Mouse (Mus musculus) CD4-positive, CD25-positive, alpha-beta regulatory T cell, adult 2 months (primary cell): ENCODE data around the gene Vps54.

Source experiments
- DNase-seq: peaks from one replicate; pipeline ENCODE4 v3.0.0-alpha.2; 2012; ENCODE audit warnings: low read depth, low spot score

Vps54 gene

DNA sequence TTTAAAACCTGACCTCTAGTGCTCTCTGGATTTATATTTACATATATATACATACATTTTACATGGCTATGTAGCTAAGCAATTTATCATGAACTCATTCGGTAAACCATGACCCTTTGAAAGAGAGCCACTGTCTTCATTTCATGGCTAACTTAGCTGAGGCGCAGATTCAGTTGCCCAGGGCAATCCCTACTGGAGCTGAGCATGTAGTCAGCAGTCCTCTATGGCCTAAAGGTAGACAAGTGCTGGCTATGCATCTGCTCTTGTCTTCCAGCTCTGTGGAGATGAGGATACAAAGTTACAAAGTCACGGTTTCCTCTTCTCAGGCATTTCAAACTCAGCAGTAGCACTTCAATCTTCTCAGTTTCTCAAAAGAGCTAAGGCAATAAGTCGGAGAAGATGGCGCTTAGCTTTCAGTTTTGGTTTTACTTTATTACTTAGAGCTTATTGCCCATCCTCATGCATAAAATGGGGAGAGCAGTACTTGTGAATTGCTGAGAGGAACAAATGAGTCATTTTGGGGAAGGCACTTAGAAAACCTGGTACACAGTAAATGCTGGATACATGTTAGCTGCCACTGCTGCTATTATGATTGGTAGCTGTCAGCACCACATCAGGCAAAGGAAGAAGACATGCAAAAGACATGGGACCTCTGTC, 93.7 kb downstream of the Vps54 start:
- peak; percentile 66 for DNase-seq

DNA sequence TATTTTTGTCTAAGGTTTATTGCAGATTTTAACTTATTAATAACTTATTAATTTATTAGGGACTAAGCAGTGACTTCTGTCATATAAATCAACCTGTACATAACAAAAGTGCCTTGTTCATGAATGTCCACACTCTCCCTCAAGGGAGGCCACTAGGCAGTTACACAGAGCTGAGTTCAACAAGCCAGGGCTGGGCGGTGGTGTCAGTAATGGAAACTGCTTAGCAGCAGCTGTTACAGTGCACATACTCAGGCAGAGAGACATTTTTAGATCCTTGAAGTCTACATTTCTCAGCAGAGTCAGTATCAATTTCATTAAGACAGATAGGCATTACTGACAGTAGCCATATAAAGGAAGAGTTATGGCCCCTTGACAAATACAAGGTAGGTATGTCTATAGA, 98.8 kb downstream of the Vps54 start:
- DNase-seq = no peak

DNA sequence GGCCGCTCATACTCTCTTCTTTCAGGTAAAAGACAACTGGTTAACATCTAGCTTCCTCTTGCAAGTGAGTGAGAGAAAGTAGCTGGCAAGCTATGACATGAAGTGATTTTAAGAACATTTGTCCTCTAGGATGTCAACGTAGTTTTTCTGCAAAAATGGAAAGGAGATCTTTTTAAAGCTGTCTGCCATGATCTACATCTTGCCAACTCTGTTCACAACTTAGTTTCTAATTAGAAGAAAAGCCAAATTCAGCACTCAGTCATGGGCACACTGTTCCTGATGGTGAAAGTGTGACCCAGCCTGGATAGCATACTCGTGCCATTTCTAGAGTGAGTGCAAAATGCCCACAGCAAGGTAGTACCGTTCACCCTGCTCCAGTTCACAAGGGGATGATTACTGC, 100.0 kb downstream of the Vps54 start:
- DNase-seq = no peak

DNA sequence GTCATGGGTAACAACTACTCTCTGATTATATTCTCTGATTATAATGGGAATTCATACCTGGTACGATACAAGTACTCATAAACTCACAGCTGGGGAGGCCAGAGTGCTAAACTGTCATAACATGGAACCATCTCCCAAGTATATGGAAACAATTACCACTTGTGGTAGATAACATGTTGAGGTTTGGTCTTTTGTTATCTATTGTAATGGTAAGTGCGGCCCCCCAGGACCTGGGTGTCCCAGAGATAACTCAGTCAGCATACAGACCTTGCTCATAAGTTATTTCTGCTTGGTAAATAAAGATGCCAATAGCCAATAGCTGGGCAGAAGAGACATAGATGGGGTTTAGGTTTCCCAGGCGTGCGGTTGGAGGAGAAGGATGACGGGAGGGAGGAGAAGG, 104.4 kb downstream of the Vps54 start:
- DNase-seq = no peak

DNA sequence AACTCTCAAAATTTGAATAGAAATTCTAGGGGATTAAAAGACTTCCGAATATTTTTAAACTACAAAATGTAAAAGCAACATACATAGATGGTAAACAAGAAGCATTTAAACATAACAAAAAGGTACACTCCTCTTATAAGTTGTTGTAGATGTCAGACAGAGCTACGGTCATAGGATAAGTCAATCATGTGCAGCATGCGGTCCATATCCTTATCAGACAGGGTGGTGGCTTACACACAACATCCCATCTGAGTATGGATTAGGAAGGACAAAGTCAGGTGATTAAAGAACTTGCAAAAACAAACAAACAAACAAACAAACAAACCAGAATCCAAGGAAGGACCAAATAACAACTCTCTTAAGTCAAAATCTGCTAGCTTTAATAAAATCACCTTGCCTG, 106.9 kb downstream of the Vps54 start:
- DNase-seq = no peak

DNA sequence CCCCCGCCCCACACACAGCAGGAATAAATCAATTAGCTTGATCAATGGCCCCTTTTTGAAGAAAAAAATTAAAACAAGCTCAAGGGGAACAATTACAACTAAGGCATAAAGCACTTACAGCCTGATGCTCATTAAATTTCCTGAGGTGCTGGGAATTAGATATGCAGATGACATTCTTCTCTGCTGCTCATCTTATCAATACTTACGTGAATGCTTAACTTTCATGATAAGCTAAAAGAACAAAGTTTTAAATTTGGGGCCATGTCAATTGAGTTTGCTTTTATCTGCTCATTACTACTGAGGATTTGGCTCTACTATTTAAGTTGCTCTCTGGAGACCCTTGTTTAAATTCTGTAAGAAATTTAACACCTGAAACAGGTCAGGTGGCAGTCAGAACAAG, 109.8 kb downstream of the Vps54 start:
- DNase-seq = no peak

DNA sequence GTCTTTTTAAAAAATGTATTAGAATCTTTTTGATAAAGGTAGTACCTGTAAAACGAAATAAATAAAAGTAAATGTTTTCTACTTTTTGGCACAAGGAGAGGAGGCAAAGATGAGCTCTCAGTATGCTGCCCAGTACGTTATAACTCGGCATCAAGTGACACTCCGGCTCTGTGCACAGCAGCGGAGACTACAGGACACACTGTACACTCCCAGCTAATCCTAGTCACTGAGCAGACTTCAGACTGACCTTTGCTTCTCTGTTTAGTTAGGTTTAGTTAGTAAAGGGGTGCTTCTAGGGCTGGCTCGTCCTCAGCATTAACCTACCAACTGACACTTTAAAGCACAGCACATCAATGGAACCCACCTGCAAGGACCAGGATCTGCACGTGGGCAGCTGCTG, 112.2 kb downstream of the Vps54 start:
- DNase-seq = no peak

DNA sequence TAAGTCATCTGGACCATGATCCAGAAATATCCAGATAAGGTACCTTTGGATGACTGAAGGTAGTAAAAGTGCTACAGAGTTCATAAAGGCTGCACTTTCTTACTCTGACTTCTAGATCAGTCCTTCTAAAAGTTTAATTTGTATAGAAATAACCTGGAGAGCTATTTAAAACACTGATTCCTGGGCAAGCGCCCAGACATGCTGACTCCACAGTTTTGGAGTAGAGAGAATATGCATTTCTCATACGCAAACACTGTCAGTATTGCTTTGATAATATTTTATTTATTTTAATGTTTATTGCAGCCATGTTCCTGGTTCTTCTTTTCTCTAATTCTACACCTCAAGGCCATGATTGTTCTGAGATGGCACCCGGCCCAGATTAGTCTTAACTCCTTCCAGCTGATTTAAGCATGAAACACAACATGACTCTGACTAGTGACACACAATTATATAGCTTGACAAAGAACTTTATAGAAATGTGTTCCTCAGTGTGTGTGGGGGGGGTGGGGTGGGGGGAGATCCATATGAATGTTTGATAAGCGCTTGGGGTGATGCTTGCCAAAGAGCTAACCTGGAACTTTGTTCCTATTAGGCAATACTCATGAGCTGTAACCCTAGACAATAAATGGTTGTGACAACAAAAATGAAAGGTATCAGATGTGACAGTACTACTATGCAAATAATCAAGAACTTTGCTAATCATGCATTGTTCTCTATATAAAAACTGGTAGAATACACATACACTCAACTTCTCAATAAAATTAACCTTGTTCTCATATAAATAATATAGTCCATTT, 124.3 kb downstream of the Vps54 start:
- no peak for DNase-seq

DNA sequence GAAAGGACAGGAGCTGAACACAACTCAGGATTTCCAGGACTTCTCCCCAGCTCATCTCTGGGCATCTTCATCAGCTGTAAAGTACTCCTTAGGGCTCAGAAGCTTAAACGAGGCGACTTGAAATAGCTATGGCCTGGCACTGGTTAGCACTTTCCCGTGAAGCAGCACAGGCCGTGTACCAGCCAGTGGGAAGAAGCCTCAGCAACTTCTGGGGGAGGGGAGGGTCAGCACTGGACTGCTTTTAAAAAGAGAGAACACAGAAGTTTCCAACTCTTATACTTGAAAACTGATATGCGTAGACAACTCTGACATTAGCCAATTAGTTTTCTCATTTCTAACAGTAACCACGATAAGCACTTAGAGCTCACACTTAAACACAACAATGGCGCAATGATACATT, 129.4 kb downstream of the Vps54 start:
- no peak for DNase-seq

DNA sequence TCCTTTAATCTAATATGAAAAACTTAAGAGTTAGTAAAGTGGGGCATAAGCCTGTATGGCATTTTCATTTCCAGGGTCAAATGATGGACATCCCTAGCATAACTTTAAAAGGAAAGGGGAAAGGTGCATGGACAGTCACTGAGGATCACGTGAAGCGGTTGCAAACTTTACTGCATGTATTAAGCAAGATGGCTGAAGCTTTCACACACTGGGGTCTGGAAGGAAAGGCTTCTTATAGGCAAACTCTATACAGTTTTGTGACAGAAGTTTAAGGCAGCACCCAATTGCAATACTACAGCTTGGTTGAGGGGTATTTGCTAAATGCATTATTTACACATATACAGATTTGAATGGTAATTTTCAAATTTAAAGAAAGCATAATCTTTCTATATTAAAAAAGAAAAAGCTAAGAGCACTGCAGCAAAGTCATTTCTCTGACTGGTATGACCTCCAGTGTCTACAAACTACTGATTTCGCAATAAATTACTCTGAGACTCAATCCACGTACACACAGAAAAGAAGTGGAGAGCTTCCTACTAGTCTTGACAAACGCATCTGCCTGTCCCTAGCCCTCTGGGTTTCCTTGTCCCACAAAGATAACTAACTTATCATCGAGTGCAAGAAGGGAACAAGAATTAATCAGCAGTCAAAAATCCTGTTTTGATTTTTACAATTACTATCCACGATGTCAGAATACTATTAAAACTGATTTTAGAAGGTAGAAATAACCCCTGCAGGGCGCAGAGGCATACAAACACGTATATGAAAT, 130.4 kb downstream of the Vps54 start:
- DNase-seq = no peak

DNA sequence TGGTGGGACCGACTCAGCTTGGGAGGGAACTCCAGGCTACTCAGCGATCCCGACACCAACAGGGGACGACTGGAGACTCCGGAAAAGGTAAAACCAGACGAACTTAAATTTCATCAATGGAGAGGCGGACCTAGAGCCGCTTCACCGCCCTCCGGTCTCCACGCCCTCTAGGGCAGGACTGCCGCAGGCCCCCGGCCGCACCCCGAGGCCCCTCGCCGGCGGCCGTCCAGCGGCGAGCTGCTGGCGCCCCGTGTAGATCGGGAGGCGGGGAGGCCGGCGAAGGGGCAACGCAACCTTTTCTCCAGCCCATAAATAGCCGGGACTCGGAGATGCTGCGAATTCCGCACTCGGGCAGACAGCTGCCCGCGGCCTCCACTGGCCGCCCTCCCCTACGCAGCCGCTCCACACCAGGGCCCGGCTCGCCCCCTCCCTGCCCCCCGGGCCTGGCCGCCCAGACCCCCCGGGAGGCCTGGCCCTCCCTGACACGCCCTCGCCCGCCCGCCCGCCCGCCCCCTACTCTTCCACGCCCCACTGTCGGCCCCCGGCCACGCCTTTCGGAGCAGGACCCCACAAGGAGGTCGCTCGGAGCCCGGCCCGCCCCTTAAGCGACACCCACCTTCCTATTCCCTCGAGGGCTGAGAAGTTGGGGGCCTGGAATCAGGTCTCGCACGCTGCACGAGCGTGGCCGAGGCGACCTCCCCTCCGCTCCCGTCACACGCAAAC, 131.5 kb downstream of the Vps54 start:
- DNase-seq = peak; percentile 69
